Mouse (Mus musculus): ENCODE data around the gene Slc1a1.

DNA sequence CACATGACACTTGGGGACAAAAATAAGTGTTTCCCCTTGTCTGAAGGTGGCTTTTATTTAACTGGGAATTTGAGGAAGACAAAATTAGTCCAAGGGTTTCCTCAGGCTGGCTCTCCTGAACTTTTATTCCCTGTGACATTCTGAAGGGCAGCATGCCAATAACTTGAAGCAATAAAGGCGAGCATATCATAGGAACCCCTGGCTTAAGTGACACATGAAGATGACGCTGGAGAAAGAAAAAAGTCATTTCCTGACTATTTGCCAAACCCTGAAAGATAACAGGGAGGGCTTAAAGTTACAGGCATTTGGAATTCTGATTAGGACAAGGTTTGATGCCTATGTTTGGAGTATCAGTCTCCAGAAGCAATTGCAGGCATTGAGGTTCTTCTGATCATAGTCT lies 112.5 kb downstream of the Slc1a1 start:
- TF ChIP-seq CTCF (IDR thresholded peaks at IDR 0.05) = no peak
- TF ChIP-seq EP300 (IDR thresholded peaks at IDR 0.05; ENCODE audit: insufficient read depth, low read depth, low read length) = no peak
